Mouse (Mus musculus): ENCODE results near the gene Camta1.

The Camta1 gene

GRCm38 (mm10) chr4:151438561-151438960, 423.1 kb downstream of the Camta1 start:
- no peak for DNase-seq (ENCODE audit: low spot score)

- no peak for DNase-seq (ENCODE audit: low spot score)
Measured at GRCm38 (mm10) chr4:151437859-151438258, 423.8 kb downstream of the Camta1 start.

GRCm38 (mm10) chr4:151425133-151425532, 436.5 kb downstream of the Camta1 start:
- DNase-seq (ENCODE audit: low spot score) = no peak

- DNase-seq (ENCODE audit: low spot score) = no peak
Measured at GRCm38 (mm10) chr4:151422922-151423321, 438.8 kb downstream of the Camta1 start.

- no peak for DNase-seq (ENCODE audit: low spot score)
Measured at GRCm38 (mm10) chr4:151422361-151422760, 439.3 kb downstream of the Camta1 start.

- DNase-seq (ENCODE audit: low spot score) = no peak
Measured at GRCm38 (mm10) chr4:151418344-151418875, 443.3 kb downstream of the Camta1 start.

GRCm38 (mm10) chr4:151415812-151416211, 445.9 kb downstream of the Camta1 start:
- no peak for DNase-seq (ENCODE audit: low spot score)

- DNase-seq (ENCODE audit: low spot score) = no peak
Measured at GRCm38 (mm10) chr4:151415376-151415775, 446.3 kb downstream of the Camta1 start.

- DNase-seq (ENCODE audit: low spot score) = no peak
Measured at GRCm38 (mm10) chr4:151414952-151415351, 446.7 kb downstream of the Camta1 start.

GRCm38 (mm10) chr4:151411641-151412061, 450.0 kb downstream of the Camta1 start:
- DNase-seq (ENCODE audit: low spot score) = no peak

GRCm38 (mm10) chr4:151411016-151411415, 450.7 kb downstream of the Camta1 start:
- DNase-seq (ENCODE audit: low spot score) = no peak

- no peak for DNase-seq (ENCODE audit: low spot score)
Measured at GRCm38 (mm10) chr4:151409291-151409690, 452.4 kb downstream of the Camta1 start.

GRCm38 (mm10) chr4:151408811-151409210, 452.9 kb downstream of the Camta1 start:
- DNase-seq (ENCODE audit: low spot score) = no peak

- DNase-seq (ENCODE audit: low spot score) = no peak
Measured at GRCm38 (mm10) chr4:151408246-151408645, 453.4 kb downstream of the Camta1 start.

- DNase-seq (ENCODE audit: low spot score) = no peak
Measured at GRCm38 (mm10) chr4:151407129-151407528, 454.5 kb downstream of the Camta1 start.

GRCm38 (mm10) chr4:151404581-151405256, 457.0 kb downstream of the Camta1 start:
- no peak for DNase-seq (ENCODE audit: low spot score)

- DNase-seq (ENCODE audit: low spot score) = no peak
Measured at GRCm38 (mm10) chr4:151401685-151402397, 459.8 kb downstream of the Camta1 start.

GRCm38 (mm10) chr4:151396536-151396935, 465.1 kb downstream of the Camta1 start:
- DNase-seq (ENCODE audit: low spot score) = no peak

- DNase-seq (ENCODE audit: low spot score) = no peak
Measured at GRCm38 (mm10) chr4:151389345-151389744, 472.3 kb downstream of the Camta1 start.

GRCm38 (mm10) chr4:151386701-151387451, 474.8 kb downstream of the Camta1 start:
- no peak for DNase-seq (ENCODE audit: low spot score)

- no peak for DNase-seq (ENCODE audit: low spot score)
Measured at GRCm38 (mm10) chr4:151385985-151386700, 475.5 kb downstream of the Camta1 start.

GRCm38 (mm10) chr4:151377731-151378130, 483.9 kb downstream of the Camta1 start:
- no peak for DNase-seq (ENCODE audit: low spot score)

Measured in T-cell, adult 2 months (primary cell).